Mouse (Mus musculus): ENCODE results near the gene CN725425. TPM values are rescaled to one million over a fixed set of nuclear protein-coding genes. Genes with fewer than 3 reads are reported as not detected.

Gene CN725425
- total RNA-seq (2021): not detected
- long read RNA-seq, experiment 1: 0 reads
- long read RNA-seq, experiment 2: 0 reads

- DNase-seq (ENCODE audit: low spot score in 2 of 2): no peak
Observed at GRCm38 (mm10) chr15:91199256-91199905, at the start of gene CN725425. CN725425 (plus strand) TSS chr15:91199494.

- DNase-seq (ENCODE audit: low spot score in 2 of 2): no peak
Observed at GRCm38 (mm10) chr15:91152592-91152991, 46.7 kb upstream of the CN725425 start.

GRCm38 (mm10) chr15:91153311-91153710, 46.0 kb upstream of the CN725425 start:
- no peak for DNase-seq (ENCODE audit: low spot score in 2 of 2)

GRCm38 (mm10) chr15:91161153-91161552, 38.1 kb upstream of the CN725425 start:
- no peak for DNase-seq (ENCODE audit: low spot score in 2 of 2)

- no peak for DNase-seq (ENCODE audit: low spot score in 2 of 2)
Observed at GRCm38 (mm10) chr15:91163454-91163853, 35.8 kb upstream of the CN725425 start.

GRCm38 (mm10) chr15:91165021-91165420, 34.3 kb upstream of the CN725425 start:
- peak in 1 of 2 experiments; percentile 10 for DNase-seq (ENCODE audit: low spot score in 2 of 2)

- DNase-seq (ENCODE audit: low spot score in 2 of 2): no peak
Observed at GRCm38 (mm10) chr15:91167850-91168562, 31.3 kb upstream of the CN725425 start.

GRCm38 (mm10) chr15:91170602-91171328, 28.5 kb upstream of the CN725425 start:
- DNase-seq (ENCODE audit: low spot score in 2 of 2): no peak

GRCm38 (mm10) chr15:91171332-91171731, 28.0 kb upstream of the CN725425 start:
- DNase-seq (ENCODE audit: low spot score in 2 of 2): no peak

GRCm38 (mm10) chr15:91172193-91172592, 27.1 kb upstream of the CN725425 start:
- DNase-seq (ENCODE audit: low spot score in 2 of 2): no peak

GRCm38 (mm10) chr15:91178656-91179314, 20.5 kb upstream of the CN725425 start:
- no peak for DNase-seq (ENCODE audit: low spot score in 2 of 2)

- no peak for DNase-seq (ENCODE audit: low spot score in 2 of 2)
Observed at GRCm38 (mm10) chr15:91179911-91180622, 19.2 kb upstream of the CN725425 start.

GRCm38 (mm10) chr15:91186358-91186757, 12.9 kb upstream of the CN725425 start:
- no peak for DNase-seq (ENCODE audit: low spot score in 2 of 2)

- no peak for DNase-seq (ENCODE audit: low spot score in 2 of 2)
Observed at GRCm38 (mm10) chr15:91190026-91190425, 9.3 kb upstream of the CN725425 start.

- DNase-seq (ENCODE audit: low spot score in 2 of 2): no peak
Observed at GRCm38 (mm10) chr15:91190519-91191207, 8.6 kb upstream of the CN725425 start.

GRCm38 (mm10) chr15:91191412-91192222, 7.7 kb upstream of the CN725425 start, which contains the start of gene Abcd2:
Abcd2 (minus strand) TSS chr15:91191799.
- DNase-seq (ENCODE audit: low spot score in 2 of 2): peak; percentile 51 to 60

GRCm38 (mm10) chr15:91192223-91192598, 7.1 kb upstream of the CN725425 start:
- no peak for DNase-seq (ENCODE audit: low spot score in 2 of 2)

GRCm38 (mm10) chr15:91200833-91201232, 1.5 kb downstream of the CN725425 start:
- no peak for DNase-seq (ENCODE audit: low spot score in 2 of 2)

- DNase-seq (ENCODE audit: low spot score in 2 of 2): no peak
Observed at GRCm38 (mm10) chr15:91202486-91202885, 3.2 kb downstream of the CN725425 start.
